Mouse (Mus musculus) C2C12 (cell line): Measurements from ENCODE around the gene Olfr1532-ps1.

Experiments used
- CTCF ChIP-seq: IDR thresholded peaks from one replicate; pipeline ENCODE4 v1.5.1; 2011; ENCODE audit not compliant: control insufficient read depth, insufficient read depth, insufficient read length
- FOSL1 ChIP-seq: IDR thresholded peaks from one replicate; pipeline ENCODE4 v1.8.0; 2011; ENCODE audit warnings: mild to moderate bottlenecking, low read length; ENCODE audit not compliant: poor library complexity, insufficient read depth, severe bottlenecking
- MYOD1 ChIP-seq: IDR thresholded peaks from one replicate; pipeline ENCODE4 v1.6.1; 2011; ENCODE audit warnings: low read depth; ENCODE audit not compliant: control insufficient read depth, insufficient read length
- MYOG ChIP-seq: IDR thresholded peaks from one replicate; pipeline ENCODE4 v1.6.1; 2011; ENCODE audit not compliant: control insufficient read depth, insufficient read length; ENCODE audit errors: extremely low read depth

DNA sequence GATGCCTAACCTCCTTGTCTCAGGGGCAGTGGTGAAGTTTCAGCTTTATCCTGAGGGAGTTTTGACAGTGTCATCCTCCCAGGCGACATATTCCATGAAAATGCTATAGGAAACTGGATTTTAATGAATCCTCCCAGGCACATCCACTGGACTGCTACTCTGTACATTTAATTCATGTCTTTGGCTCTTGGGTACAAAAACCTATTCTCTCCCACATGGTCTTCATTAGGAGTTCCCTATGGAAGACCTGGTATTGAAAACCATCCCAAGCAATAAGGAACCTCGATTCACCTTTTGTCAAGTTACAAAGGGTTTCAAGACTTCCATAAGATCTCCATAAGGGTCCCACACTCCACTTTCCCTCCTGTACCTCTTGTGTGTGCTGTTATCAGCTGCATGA, 19.7 kb upstream of the Olfr1532-ps1 start, which contains the start of gene Olfr706:
- TF ChIP-seq CTCF, result no peak
- no peak for TF ChIP-seq MYOG
- TF ChIP-seq MYOD1, result no peak
- no peak for TF ChIP-seq FOSL1
